Mouse (Mus musculus) urinary bladder, adult 18-20 months (tissue): ENCODE results near the gene Adamts4.
A peak's percentile ranks its signal among the peaks of the same experiment; 100 is the strongest.

Experiments
- DNase-seq, 2 experiments: peaks; one replicate each; pipeline ENCODE4 v3.0.0; 2022; ENCODE audit warnings: low spot score in 2 of 2, mixed read lengths in 2 of 2

The Adamts4 gene

DNA sequence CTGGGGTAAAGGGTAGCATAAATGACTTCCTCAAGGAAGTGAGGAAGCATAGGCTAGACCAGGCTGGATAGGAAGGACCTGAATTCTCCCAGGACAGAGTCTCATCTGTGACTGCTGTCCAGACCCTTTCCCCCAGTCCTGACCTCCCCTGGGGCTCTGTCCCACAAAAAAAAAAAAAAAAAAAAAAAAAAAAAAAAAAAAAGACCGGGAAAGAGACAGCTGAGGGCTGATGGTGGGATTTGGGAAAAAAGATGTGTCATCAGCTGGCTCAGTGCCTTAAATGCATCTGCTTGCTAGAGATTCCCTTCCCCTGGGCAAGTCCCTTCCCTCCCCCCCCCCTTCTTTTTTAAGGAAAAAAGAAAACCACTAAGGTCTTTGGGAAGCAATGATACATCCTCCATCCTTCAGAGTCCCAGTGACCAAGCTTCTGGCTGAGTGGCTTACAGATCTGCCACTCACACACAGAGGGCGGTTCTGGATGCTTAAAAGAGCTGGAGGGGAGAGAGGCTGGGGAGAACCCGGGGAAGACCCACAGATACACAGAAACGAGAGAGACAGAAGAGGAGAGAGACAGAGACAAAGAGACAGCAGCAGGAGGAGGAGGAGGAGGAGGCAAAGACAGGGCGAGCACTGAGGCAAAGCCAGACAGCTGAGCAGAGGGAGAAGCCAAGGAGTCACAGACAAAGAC lies at the start of gene Adamts4:
Gene Adamts4, plus strand, starts transcription at position 509 of the 688 bp plus-strand sequence.
- DNase-seq, result no peak

DNA sequence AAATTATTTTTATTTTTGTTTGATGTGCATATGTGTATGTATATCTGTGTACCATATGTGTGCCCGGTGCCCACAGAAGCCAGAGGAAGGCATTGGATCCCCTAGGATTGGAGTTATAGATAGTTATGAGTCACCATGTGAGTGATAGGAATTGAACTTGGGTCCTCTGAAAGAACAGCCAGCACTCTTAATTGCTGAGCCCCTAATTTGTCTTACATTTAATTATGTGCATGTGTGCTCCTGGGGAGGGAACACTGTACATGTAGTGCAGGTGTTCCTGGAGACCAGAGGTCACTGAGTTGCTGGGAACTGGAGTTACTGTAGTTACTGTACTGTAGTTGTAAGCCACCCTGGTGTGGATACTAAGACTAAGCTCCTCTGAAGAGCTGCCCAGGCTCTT lies 49.5 kb upstream of the Adamts4 start:
- DNase-seq, result no peak

DNA sequence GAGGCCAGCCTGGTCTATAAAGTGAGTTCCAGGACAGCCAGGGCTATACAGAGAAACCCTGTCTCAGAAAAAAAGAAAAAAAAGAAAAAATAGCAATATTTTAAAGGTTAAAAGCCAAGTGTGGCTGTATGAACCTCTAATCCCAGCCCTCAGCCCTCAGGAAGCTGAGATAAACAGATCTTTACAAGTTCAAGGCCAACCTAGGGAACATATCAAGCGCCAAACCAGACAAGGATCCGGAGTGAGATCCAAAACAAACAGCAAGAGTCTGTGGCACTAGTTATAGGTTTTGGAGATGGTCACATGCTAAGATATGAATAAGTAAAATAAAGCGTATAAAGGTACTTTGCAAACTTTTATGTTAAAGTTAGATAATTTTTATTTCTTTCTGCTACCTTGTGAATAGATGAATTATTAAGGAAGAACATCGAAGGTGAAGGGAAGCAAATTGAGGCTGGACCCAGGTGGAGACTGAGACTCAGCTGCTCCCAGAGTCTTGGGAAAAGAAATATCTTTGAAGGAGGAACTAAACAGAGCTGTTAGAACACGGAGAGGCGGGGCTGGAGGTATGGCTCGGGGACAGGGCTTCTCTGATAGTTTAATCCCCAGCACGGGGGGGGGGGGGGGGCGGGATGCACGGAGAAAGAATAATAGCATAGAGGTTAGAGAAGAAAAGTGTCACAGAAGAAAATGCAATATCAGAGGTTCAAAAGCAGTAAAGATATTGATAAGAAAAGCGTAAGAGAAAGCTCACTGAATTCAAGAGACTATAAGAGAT lies 46.6 kb upstream of the Adamts4 start:
- DNase-seq, result no peak

DNA sequence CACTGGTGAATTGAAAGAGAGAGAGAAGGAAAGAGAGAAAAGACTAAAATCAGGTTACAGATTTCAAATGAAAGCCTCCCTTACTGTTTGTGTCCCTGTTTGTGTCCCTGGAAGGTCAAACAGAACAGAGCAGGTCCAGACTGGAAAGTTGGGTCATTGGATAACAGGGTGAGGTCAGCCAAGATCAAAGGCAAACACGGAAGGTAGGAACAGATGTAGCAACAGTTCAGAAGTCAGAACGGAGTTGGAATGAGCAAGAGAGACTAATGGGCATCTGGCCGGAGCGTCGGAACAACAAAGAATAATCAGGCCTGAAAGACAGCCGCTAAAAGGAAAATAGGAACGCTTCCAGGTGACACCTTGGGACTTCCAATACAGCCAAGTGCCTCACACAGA lies 46.0 kb upstream of the Adamts4 start:
- no peak for DNase-seq

DNA sequence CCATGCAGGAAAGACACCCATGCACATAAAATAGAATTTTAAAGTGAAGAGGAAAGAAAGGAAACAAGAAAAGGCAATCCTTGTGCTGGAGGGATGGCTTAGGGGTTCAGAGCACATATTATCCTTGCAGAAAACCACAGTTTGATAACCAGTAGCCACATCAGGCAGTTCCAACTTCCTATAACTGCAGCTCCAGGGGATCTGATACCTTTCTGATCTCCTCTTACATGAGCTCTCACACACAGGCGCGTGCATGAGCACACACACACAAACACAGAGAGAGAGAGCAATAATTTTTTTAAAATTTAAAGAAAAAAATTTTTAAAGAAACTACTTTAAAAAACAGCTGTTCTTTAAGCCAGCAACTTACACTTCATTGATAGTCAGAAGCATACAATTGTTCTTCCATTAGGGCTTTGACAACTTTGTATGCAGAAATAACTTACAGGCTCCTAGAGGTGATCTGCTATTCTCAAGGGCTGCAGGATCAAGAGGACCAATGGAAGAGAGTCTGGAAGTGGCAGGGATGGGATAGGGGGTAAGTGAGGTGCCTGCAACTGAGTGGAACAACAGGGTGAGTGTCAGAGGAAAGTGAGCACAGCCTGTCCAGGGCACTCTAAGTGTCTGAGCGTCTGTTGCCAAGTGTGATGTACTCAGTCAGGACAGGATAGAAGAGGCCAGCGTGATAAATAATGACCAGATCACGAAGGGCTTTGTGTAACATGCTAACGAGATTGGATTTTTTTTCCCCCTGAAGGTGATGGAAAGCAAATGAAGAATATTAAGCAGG lies 44.3 kb upstream of the Adamts4 start:
- DNase-seq, result no peak

DNA sequence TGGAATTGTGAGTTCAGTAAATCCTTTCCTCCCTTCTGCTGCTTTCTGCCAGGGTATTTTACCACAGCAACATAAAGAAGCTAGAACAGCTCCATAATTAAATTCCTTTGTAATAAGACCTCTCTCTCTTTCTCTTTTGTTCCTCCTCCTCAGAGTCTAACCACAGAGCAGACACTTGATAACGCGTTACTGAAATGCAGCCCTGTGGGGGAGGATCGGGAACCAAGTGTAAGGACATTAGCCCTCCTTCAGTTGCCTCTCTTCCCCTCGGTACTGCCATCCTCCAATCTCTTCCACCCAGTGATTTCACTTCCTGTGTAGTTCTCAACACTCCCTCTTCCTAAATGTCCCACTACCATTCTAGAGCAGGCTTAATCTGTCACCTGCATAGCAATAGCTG lies 40.8 kb upstream of the Adamts4 start:
- DNase-seq, result no peak

DNA sequence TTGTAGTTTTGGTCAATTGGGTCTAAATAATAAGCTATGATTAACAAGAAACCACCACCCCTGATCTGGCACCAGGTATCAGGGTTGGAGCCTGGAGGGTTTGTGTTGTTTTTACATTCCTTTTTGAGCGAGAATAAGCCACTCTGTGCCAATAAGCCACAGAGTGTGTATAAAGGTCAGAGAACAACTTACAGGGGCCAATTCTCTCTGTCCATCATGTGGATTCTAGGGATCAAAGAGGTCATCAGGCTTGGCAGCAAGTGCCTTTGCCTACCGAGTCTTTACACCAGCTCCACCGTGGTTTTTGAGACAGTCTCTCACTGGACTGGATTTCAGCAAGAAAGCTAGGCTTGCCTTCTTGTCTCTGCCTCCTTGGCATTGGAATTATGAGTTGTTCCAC lies 37.4 kb upstream of the Adamts4 start:
- DNase-seq, result no peak

DNA sequence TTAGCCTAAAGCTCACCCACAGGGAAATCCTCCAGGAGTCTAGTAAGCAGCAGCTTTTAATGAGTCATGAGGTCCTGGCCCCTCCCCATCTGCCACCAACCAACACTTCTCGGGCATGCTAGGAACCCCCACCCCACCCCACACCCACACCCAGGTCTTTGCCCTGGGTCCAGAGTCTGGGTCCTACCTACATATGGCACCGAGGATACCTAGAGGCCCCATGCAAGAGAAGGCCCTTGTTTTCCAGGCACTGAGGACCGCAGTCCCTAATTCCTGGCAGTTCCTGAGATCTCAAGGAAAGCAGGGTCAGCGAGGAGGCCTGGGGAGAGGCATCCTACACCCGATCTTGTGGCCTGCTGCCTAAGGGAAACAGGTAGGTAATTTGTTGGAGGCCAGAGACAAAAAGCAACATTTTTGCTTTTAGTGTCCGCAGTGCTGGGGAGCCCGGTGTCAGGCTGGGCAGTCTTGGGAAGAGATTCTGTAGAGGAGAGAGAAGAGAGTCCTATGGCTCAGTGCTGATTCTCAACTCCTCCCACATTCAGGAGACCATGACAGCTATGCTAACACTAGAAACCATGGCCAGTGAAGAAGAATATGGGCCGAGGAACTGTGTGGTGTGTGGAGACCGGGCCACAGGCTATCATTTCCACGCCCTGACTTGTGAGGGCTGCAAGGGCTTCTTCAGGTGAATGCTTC lies 36.3 kb upstream of the Adamts4 start, which contains the start of gene Nr1i3:
Gene Nr1i3, plus strand, starts transcription at position 170 of the 696 bp plus-strand sequence.
- no peak for DNase-seq

DNA sequence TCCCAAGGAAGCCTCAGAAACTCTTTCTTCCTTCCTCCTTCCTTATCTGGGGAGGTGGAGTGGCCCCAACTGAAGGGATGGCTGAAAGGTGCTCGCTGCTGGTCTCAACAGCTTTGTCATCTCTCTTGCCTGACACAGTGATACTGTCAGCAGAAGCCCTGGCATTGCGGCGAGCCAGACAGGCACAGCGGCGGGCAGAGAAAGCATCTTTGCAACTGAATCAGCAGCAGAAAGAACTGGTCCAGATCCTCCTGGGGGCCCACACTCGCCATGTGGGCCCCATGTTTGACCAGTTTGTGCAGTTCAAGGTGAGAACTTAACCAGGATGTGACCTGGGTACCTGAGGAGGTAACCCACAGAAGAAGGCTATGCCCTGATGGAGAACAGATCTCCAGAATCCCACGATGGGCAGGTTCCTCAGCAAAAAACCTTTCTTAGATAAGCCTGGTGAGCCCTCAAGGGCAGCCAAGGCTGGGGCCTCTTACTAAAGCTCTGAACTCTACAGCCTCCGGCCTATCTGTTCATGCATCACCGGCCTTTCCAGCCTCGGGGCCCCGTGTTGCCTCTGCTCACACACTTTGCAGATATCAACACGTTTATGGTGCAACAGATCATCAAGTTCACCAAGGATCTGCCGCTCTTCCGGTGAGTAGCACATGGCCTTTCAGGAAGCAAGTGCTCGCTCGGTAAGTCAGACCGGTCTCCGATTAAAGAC lies 33.8 kb upstream of the Adamts4 start:
- no peak for DNase-seq

DNA sequence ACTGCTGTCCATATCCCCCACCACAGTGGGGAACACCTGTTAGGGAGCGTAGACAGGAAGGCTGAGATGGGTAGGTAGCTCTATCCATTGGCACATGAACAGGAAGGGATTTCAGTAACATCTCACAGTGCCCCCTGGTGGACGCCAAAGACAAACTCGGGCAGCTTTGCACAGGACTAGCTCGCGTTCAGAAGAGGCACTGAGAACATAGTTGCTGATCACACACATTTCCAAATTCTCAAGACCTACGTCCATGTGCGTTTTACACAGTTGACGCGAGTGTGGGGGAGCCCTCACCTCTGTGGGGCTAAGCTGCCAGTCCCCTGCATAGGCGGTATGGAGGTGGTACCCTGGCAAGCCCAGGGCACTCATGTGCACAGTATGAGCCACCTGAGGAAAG lies 29.4 kb upstream of the Adamts4 start:
- DNase-seq, result peak; percentile 69 to 78

DNA sequence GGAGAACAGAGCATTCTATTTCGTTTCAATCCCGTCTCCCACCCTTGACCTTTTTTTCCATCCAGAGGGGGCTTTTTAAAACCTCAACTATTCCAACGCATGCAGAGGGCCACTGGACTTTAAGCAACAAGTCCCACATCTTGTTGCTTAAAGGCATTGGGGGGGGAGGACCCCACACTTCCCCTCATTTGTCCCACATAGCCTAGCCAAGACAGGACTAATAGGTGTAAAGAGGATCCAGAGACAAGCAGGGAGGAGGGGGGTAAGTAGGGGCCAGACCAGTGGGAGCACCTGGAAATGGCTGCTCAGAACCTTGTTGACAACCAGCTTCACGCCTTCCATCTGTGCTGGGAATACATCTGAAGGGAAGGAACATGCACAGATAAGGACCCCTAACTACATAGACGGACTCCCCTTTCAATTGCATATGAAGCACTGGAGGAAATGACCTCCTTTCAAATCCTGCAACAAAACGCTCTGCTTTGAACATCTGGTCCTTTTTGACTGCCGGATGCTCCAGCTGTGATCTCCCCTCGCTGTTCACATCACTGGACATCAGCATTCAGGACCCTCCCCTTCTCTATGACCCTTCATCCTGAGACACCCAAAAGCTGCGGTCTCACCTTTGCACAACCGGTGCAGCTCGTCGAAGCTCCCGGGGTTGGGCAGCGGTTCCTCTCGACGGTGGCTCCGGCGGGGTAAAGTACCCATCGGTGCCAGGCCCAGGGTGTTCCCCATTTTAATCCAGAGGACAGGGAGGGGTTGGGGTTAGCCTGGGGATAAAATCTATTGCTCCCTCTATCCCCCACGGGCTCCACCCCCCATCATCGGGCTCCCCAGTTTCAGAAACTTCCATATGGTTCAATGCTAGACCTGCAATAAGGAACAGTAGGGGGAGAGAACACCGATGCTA lies 28.7 kb upstream of the Adamts4 start:
- DNase-seq, result no peak

DNA sequence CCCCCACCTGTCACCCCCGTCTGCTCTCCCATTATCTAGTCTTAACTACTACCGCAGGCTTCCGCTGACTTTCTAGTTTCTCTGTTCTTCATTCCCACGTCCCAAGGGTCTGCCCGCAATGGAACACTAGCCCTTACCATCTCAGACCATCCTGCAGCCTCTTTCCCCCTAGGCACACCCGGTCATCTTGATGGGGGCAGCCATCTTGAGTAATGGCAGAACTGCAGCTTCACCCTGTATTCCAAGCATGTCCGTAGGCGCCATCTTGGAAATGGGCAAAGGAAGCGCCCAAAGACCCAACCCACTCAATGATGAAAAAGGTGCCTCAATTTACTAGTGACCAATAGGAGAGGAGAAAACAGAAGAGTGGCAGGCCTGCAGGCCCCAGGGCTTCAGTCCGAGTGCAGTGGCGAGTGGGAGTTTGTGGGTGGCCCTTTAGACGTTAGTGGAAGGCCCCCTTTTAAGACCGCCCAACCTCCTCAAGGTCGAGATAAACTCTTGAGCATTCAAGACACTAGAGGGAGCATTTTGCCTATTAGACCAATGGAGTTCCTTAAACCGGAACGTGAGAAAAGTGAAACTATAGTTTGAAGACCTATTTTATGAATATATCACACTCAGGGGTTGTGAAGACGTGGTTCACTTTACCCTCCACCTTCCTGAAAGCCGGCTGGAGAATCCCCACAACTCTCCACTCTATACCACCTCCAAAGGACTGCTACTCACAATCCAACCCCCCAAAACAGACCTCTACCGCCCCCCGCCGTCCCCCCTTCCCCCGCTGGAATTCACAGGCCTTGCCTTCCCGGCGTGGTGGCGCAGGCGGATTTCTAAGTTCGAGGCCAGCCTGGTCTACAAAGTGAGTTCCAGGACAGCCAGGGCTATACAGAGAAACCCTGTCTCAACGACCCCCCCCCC lies 27.7 kb upstream of the Adamts4 start, which contains the start of gene Tomm40l:
Gene Tomm40l, minus strand, starts transcription at position 277 of the 918 bp plus-strand sequence.
- peak; percentile 82 to 95 for DNase-seq

DNA sequence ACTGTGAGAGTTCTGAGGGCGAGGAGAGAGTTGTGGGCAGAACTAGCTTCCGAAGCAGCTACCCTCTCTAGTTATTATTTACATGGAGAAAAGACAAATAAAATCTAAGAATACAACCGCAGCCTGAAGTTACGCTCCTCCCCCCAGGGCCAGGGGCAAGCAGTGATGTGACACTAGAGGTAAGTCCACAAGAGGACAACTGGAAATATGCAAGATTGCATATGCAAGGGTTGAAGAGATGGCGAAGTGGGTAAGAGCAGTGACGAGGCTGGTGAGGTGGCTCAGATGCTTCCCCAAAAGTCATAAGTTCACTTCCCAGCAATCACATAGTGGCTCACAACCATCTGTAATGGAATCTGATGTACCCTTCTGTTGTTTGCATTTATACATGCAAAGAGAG lies 27.1 kb upstream of the Adamts4 start:
- DNase-seq, result no peak

DNA sequence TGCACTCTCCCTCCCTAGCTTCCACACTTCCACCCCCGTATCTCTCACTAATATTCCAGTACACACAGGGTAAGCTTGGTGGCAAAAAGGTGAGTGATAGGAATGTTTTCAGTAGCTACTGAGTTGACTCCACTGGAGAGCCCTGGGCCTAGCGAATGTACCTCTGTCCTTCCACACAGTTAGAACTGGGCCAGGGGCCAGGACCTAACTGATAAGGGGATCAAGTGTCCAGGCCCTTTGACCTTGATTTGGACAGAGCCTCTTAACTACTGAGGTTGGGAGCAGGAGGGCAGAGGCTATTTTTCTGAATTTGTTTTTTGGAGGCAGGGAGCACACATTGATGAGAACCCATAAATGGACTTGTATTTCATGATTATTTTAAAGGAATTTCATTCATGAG lies 26.4 kb upstream of the Adamts4 start:
- DNase-seq, result no peak

DNA sequence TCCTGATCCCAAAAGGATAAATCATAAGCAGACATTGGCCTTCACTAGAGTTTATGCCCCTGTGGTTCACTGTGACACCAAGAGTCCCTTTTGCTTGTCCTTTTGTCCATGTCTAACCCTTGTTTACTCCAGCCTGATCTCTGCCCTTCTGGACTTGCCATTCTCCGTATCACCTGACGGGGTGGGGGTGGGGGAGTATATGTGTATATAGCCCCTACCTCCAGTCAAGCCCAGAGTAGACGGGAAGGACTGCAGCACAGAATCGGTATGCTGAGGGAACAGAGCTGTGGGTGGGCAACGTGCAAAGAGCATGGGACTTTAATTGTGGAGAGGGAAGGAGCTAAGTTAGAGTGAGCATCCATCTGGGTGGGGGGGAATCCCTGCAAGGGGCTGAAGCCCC lies 25.4 kb upstream of the Adamts4 start, which contains the start of gene Apoa2:
Gene Apoa2, plus strand, starts transcription at position 198 of the 400 bp plus-strand sequence.
- no peak for DNase-seq

DNA sequence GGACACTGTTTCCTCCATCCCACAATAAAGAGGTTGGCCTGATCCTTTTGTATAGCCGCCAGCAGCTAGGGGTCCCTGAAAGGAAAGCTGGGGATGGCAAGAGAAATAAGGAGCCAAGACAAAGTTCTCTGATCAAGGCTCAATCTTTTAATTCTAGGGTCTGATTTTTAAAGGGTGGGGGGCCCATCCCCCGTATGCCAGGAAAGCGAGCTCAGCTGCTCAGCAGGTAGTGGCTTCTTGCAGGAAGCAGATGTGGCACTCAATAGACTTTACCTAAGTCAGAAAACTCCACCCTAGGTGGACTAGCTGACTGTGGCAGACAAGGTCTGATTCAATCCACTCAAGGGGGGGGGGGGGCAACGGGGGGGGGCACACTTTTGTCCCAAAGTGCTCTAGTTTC lies 23.4 kb upstream of the Adamts4 start:
- DNase-seq, result no peak

DNA sequence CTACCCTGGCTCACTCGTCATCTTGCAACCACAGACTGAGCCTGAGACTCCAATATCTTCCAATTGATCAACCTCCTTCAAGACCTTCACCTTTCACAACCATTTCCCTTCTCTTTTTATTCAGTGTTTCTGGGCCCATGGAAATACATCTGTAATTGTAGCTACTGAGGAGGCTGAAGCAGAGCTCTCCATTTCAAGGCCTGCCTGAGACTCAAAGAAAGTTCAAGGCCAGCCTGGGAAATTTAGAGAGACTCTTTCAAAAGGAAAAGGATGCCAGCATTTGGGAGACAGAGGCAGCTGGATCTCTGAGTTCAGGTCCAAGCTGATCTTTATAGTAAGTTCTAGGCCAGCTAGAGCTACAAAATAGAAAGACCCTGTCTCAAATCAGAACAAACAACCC lies 22.3 kb upstream of the Adamts4 start:
- DNase-seq, result no peak

DNA sequence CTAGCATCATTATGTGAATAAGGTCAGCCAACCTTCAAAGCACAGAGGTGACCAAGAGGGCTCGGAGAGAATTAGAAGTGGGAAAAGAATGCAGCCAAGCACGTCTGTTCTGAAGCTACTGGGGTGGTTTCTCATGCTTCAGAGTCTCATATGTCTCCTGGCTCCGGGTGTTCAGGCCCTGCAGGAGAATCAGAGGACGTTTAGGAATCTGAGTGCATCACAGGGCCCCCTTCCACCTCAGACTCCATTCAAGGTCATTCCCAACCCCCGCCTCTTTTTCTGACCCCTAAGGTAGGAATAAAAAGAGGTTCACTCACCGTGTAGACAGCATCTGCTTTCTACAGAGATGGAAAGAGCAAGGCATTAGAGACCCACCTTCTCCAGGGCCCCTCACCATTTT lies 20.5 kb upstream of the Adamts4 start:
- no peak for DNase-seq

DNA sequence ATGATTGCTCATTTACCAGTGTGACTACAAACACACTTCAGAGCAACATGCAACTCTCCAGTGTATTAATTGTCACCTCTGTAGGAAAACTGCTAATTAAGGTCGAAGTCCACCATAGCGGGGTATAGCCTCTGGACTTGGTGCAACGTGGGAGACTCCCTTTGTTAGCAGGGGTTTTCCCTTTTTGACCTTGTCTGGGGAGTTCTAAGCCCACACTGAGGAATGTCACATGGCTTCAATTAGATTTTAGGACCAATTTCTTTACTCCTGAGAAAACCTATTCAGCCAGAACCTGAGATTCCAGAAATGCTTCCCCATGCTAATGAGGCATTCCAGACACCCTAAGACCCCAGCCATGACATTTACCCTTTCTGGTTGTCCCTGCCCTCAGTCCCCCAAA lies 20.0 kb upstream of the Adamts4 start:
- DNase-seq, result no peak
